Mouse (Mus musculus) adrenal gland, postnatal 0 days (tissue): Measurements from ENCODE around the gene Zfp503. TPM values are rescaled to one million over a fixed set of nuclear protein-coding genes. Genes with fewer than 3 reads are reported as not detected.

Experiments used
- microRNA-seq: library from miRNA; unstranded; fragments of <30 nt; microRNA quantifications from one replicate; pipeline ENCODE4, GENCODE M21; 2016; ENCODE audit warnings: borderline replicate concordance; ENCODE audit not compliant: insufficient number of aligned reads
- polyA plus RNA-seq: library from polyadenylated mRNA; unstranded; fragments of >200 nt; fragmentation: Nextera tagmentation; extraction: Ambion mirVana; gene quantifications from 2 replicates; pipeline ENCODE4 v1.2.1, GENCODE M21; 2015

Zfp503 gene
- polyA plus RNA-seq, result 18.3 and 19.2 TPM in 2 replicates

DNA sequence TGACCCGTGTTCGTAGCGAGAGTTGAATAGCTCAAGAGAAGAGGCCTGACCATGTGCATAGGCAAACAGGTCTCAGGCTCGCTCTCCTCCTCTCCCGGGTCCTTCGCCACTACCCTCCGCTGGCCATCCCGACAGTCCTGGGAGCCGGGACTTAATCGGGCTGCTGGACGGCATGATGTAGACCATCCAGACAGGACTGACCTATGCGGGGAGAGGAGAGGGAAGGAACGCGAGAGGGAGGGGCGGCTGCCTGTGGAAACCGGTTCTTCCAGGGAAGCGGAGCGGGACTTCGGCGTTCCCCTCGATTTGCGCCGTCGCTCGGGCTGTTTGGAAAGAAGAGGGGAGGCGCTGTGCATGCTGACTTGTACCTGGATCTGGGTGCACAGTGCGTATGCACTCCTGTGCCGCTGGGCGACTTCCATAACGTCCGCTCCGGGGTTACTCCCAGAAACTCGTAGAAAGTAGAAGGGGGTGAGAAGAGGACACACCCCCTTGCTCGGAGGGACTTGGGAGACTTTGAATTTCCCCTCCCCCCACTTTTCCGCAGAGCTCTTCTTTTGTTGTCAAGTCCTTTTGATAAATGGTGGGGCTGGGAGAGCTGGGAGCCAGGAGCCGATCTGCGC, at the start of gene Zfp503:
TSS of gene Zfp503 (minus strand) at position 311 of the 623 bp plus-strand sequence.

GRCm38 (mm10) chr14:22019252-22019948, 30.0 kb upstream of the Zfp503 start, which contains the start of gene Lrmda:
Gene Lrmda, plus strand, starts transcription at chr14:22019712.

Small RNAs within 50 kb of the gene (microRNA-seq; reads per million reads assigned to microRNA genes)
- not detected for gene Gm27532

Other genes with a start within 250 kb of the Zfp503 start
- 7.6 and 12.3 TPM in 2 replicates for gene Samd8, start 239.1 kb downstream of the Zfp503 start, polyA plus RNA-seq
- 0.28 and 0.36 TPM in 2 replicates for gene Dusp13, start 238.4 kb downstream of the Zfp503 start, polyA plus RNA-seq
- gene Vdac2, start 164.4 kb downstream of the Zfp503 start, polyA plus RNA-seq, result 164 and 233 TPM in 2 replicates
- gene Comtd1, start 140.6 kb downstream of the Zfp503 start, polyA plus RNA-seq, result 34.4 and 63.1 TPM in 2 replicates
- 0.50 and 0.81 TPM in 2 replicates for gene Lrmda, start 30.1 kb upstream of the Zfp503 start, polyA plus RNA-seq